Mouse (Mus musculus) intestine, embryonic 16.5 days (tissue): ENCODE measurements around the gene Snx22. TPM values are rescaled to one million over a fixed set of nuclear protein-coding genes. Genes with fewer than 3 reads are reported as not detected.

Experiments used
- ATAC-seq: fragments of 200-750 bp; cut with Nextera tagmentation; 2 replicates; pipeline ENCODE4 v1.8.0; 2017; ENCODE audit warnings: moderate TSS enrichment, moderate library complexity
- H3K27ac ChIP-seq: fragments of 300-500 bp; sonication (generic); 2 replicates; pipeline ENCODE4 v1.5.1; 2014; ENCODE audit warnings: mild to moderate bottlenecking, low read length
- H3K27me3 ChIP-seq: fragments of 300-500 bp; sonication (generic); replicated peaks from 2 replicates; pipeline ENCODE4 v1.6.1; 2014; ENCODE audit warnings: low read length, control low read depth, mixed read lengths; ENCODE audit not compliant: control insufficient read depth, insufficient read depth
- H3K36me3 ChIP-seq: fragments of 300-500 bp; sonication (generic); 2 replicates; pipeline ENCODE4 v1.6.1; 2014; ENCODE audit warnings: low read length, control low read depth; ENCODE audit not compliant: control insufficient read depth, insufficient read depth
- H3K4me1 ChIP-seq: fragments of 300-500 bp; sonication (generic); 2 replicates; pipeline ENCODE4 v1.6.1; 2014; ENCODE audit warnings: low read length, control low read depth, mixed read lengths; ENCODE audit not compliant: control insufficient read depth, insufficient read depth
- H3K4me2 ChIP-seq: fragments of 300-500 bp; sonication (generic); 2 replicates; pipeline ENCODE4 v1.6.1; 2014; ENCODE audit warnings: low read depth, low read length, control low read depth
- H3K4me3 ChIP-seq: fragments of 300-500 bp; sonication (generic); 2 replicates; pipeline ENCODE4 v1.5.1; 2014; ENCODE audit warnings: mild to moderate bottlenecking, low read length
- H3K9ac ChIP-seq: fragments of 300-500 bp; sonication (generic); 2 replicates; pipeline ENCODE4 v1.6.1; 2014; ENCODE audit warnings: low read depth, low read length
- H3K9me3 ChIP-seq: fragments of 300-500 bp; sonication (generic); 2 replicates; pipeline ENCODE4 v1.6.1; 2016; ENCODE audit warnings: low read length, control low read depth; ENCODE audit not compliant: control insufficient read depth
- WGBS: fragments of 180-500 bp; shearing (Covaris S2); extraction: QIAGEN DNeasy Blood & Tissue Kit; methylation state at CpG from one replicate; pipeline ENCODE4 v1.1.7; 2014; 5-methylcytosine and 5-hydroxymethylcytosine counted together
- polyA plus RNA-seq: library from polyadenylated mRNA; unstranded; fragments of >200 nt; fragmentation: Nextera tagmentation; extraction: Ambion mirVana; gene quantifications from 2 replicates; pipeline ENCODE4 v1.2.1, GENCODE M21; 2015

Snx22 gene
- polyA plus RNA-seq, 1 experiment from 2014 or later: 1.9 TPM

DNA sequence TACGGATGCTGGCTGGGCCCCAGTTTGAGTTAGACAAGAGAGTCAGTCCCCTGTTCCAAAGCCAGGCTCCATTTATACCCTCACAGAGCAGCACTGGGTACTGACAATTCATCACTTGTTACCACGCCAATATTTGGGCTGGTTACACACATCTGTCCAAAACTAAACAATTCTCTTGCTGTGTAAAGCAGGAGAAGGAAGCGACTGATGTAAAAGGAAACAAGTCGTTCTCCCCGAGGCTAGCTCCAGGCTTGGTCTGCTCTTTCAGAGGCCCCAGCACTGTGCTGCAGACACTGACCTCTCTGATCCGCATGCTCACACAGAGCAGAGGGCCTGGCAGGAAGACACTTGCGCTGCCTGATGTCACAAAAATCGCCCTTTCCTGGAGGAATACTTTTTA, 32.1 kb upstream of the Snx22 start:
- no peak overlapping the region for H3K27ac ChIP-seq
- no peak for ATAC-seq
- peaks cover 2% of the 10 kb centered on the region for H3K36me3 ChIP-seq
- no peaks in the 10 kb centered on the region for H3K4me1 ChIP-seq
- H3K9me3 ChIP-seq: no peaks in the 10 kb centered on the region
- H3K4me3 ChIP-seq: no peak overlapping the region
- no peak overlapping the region for H3K9ac ChIP-seq
- 74% methylated on average over 8 of the region's 8 CpGs for WGBS
- H3K4me2 ChIP-seq: no peak overlapping the region
- no peaks in the 10 kb centered on the region for H3K27me3 ChIP-seq

DNA sequence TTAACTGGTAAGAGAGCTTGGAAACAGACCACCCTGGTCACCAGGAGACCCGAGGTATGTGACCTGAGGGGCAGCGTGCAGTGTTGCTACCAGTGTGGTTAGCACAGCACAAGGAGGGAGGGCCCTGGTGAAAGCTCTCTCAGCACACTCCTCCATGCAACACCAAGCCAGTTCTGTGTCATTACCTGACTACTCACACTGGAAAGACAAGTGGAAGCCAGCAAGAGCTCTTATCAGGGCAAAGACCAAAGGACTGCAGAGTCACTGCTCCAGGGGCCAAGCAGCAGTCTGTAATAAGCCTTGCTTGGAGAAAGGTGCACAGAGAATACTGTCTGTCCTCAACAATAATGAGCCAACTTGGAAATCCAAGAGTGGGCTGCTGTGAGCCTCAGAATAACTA, 23.1 kb upstream of the Snx22 start:
- Histone ChIP-seq H3K27me3 (no peaks in the 10 kb centered on the region), H3K9ac (0 out of 2 replicates have a peak overlapping the region, but pooled peaks have one; percentile 0), H3K36me3 (peaks cover 26% of the 10 kb centered on the region; the same call in 1 of the 2 replicates), H3K4me3 (no peak overlapping the region), H3K27ac (peak overlapping the region; percentile 89), H3K4me2 (peak overlapping the region; percentile 21; the same call in 1 of the 2 replicates), H3K4me1 (peaks cover 19% of the 10 kb centered on the region; the same call in 1 of the 2 replicates), H3K9me3 (no peaks in the 10 kb centered on the region)
- WGBS: 50% methylated on average over 2 of the region's 2 CpGs
- peak; percentile 82 for ATAC-seq

GRCm38 (mm10) chr9:66091327-66092231, 22.1 kb upstream of the Snx22 start:
- peak; percentile 62 for ATAC-seq
- Histone ChIP-seq H3K4me3 (no peak overlapping the region), H3K27ac (peak overlapping the region; percentile 89), H3K27me3 (no peaks in the 10 kb centered on the region), H3K9me3 (no peaks in the 10 kb centered on the region), H3K4me1 (peaks cover 19% of the 10 kb centered on the region; the same call in 1 of the 2 replicates), H3K36me3 (peaks cover 28% of the 10 kb centered on the region), H3K4me2 (no peak overlapping the region), H3K9ac (0 out of 2 replicates have a peak overlapping the region, but pooled peaks have one; percentile 0)
- WGBS: 38% methylated on average over 6 of the region's 6 CpGs

DNA sequence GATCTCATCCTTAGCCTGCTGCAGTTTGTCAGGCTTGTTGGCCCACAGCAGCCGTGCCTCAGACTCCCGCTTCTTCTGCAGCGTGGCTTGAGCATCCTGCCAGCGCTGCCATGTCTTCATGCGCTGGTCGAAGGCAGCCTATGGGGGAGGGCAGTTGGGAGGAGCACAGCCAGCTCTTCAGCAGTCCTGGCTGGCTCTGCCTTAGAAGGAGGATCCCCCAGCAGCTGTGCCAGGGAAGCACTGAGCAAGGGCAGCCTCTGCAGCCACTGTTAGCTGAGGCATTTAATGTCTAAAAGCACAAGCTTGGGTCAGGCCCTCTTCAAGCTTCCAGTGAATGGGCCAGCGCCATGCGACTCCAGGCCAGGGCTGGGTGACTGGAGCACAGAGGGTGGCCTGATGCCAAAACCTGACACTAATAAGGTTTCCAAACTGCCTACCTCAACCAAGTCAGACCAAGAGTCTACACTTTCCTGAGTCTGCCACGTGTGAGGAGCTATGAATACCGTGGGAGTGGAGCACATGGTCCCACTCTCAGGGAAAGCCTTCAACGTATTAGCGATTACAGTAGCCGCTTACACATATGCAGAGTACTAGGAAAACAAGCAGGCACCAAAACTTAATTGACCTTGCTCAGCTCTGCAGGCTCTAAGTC, 21.2 kb upstream of the Snx22 start:
- no peak; the same call in 1 of the 2 replicates for ATAC-seq
- H3K27me3 ChIP-seq: no peaks in the 10 kb centered on the region
- no peak overlapping the region for H3K4me2 ChIP-seq
- H3K4me3 ChIP-seq: no peak overlapping the region
- H3K9ac ChIP-seq: peak overlapping the region; percentile 8; the same call in 1 of the 2 replicates
- no peaks in the 10 kb centered on the region for H3K9me3 ChIP-seq
- H3K4me1 ChIP-seq: peaks cover 19% of the 10 kb centered on the region; the same call in 1 of the 2 replicates
- peak overlapping the region; percentile 89 for H3K27ac ChIP-seq
- WGBS: 80% methylated on average over 13 of the region's 13 CpGs
- peaks cover 24% of the 10 kb centered on the region for H3K36me3 ChIP-seq

- WGBS: 43% methylated on average over 4 of the region's 4 CpGs
- no peak for ATAC-seq
Observed at GRCm38 (mm10) chr9:66088411-66088810, 18.9 kb upstream of the Snx22 start.

DNA sequence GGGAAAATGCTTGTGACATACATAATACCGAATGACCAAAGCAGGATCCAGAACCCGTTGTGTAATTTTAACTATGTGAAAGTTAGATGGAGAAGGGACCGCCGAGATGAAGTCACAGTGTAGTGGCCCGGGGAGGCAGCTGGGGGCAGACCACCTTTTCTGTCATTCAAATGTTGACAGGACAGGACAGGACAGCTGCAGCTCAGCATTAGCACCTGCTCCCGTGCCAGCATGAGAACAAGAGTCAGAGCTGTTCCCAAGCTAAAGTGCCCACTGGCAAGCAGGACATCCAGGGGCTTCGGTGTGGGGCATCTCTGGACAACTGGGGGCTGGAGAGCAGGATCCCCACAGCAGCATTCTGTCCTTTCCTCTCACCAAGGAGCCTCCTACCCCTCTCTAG, 17.5 kb upstream of the Snx22 start:
- Histone ChIP-seq H3K4me3 (no peak overlapping the region), H3K9ac (no peak overlapping the region), H3K9me3 (no peaks in the 10 kb centered on the region), H3K27me3 (no peaks in the 10 kb centered on the region), H3K36me3 (peaks cover 13% of the 10 kb centered on the region), H3K27ac (no peak overlapping the region), H3K4me2 (no peak overlapping the region), H3K4me1 (peaks cover 10% of the 10 kb centered on the region; the same call in 1 of the 2 replicates)
- no peak for ATAC-seq
- WGBS: 96% methylated on average over 7 of the region's 7 CpGs

More at GRCm38 (mm10) chr9:66088411-66088810, 18.9 kb upstream of the Snx22 start:
- H3K9me3 ChIP-seq: no peaks in the 10 kb centered on the region
- H3K4me3 ChIP-seq: no peak overlapping the region
- no peak overlapping the region for H3K27ac ChIP-seq
- H3K36me3 ChIP-seq: peaks cover 17% of the 10 kb centered on the region
- H3K4me2 ChIP-seq: no peak overlapping the region
- H3K9ac ChIP-seq: no peak overlapping the region
- no peaks in the 10 kb centered on the region for H3K27me3 ChIP-seq
- peaks cover 19% of the 10 kb centered on the region; the same call in 1 of the 2 replicates for H3K4me1 ChIP-seq

DNA sequence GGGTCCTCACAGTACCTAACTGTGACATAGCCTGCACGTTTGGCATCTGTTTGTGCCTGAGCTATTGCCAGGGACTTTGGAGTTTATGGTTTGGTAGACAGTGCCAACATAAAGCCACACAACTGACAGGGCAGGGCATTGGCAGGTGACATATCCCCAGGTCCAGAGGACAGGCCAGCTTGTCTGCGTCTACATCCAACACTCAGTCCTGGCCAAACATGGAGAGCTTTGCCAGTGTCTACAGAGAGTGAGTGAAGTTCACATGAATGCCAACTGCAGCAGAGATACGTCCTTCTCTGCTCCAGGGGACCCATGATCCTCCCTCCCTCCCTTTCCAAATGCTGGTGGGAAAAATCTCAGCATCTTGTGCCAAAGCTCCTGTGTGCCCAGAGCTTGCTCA, 14.7 kb upstream of the Snx22 start:
- no peaks in the 10 kb centered on the region for H3K9me3 ChIP-seq
- no peaks in the 10 kb centered on the region for H3K4me1 ChIP-seq
- no peak overlapping the region for H3K4me2 ChIP-seq
- no peak overlapping the region for H3K9ac ChIP-seq
- H3K27ac ChIP-seq: no peak overlapping the region
- peaks cover 9% of the 10 kb centered on the region for H3K36me3 ChIP-seq
- ATAC-seq: no peak
- WGBS: 82% methylated on average over 3 of the region's 3 CpGs
- H3K4me3 ChIP-seq: no peak overlapping the region
- no peaks in the 10 kb centered on the region for H3K27me3 ChIP-seq

DNA sequence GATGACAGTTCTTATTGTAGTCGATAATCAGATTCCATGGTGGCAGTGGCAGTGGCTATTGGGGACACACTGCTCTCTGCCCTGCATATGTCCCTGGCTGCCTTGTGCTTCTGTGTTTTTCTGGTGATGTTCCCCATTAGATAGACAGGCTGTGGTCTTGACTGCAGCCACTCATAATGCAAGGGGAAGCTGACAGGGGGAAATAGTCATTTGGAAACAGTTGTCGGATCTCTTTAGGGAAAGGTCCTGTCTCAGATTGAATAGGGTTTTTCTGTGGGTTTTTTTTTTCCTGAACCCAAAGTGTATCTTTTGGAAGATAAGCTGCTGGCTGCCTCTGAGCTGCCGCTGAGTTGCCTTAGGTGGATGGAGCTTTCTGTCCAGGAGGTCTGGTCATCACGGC, 12.5 kb upstream of the Snx22 start:
- Histone ChIP-seq H3K27ac (no peak overlapping the region), H3K4me3 (no peak overlapping the region), H3K36me3 (no peaks in the 10 kb centered on the region), H3K4me2 (no peak overlapping the region), H3K9ac (no peak overlapping the region), H3K9me3 (no peaks in the 10 kb centered on the region), H3K27me3 (no peaks in the 10 kb centered on the region), H3K4me1 (no peaks in the 10 kb centered on the region; the same call in 1 of the 2 replicates)
- WGBS: 66% methylated on average over 4 of the region's 4 CpGs
- ATAC-seq: no peak

- H3K4me1 ChIP-seq: no peaks in the 10 kb centered on the region; the same call in 1 of the 2 replicates
- H3K27ac ChIP-seq: no peak overlapping the region
- H3K4me3 ChIP-seq: no peak overlapping the region
- no peaks in the 10 kb centered on the region for H3K27me3 ChIP-seq
- ATAC-seq: 0 out of 2 replicates have a peak, but pooled peaks have one; percentile 13
- H3K9me3 ChIP-seq: no peaks in the 10 kb centered on the region
- no peak overlapping the region for H3K9ac ChIP-seq
- H3K4me2 ChIP-seq: no peak overlapping the region
- WGBS: 70% methylated on average over 3 of the region's 3 CpGs
- no peaks in the 10 kb centered on the region for H3K36me3 ChIP-seq
Observed at GRCm38 (mm10) chr9:66080804-66081459, 11.4 kb upstream of the Snx22 start.
